Mouse (Mus musculus) embryo, embryonic 10.5 days (tissue): ENCODE measurements around the gene Ubr3.
"Not testable (repeated sequence)": the region's sequence is repeated elsewhere in the genome, so short reads cannot be mapped to it uniquely, and the experiment has no call there.

Source experiments
- DNase-seq: peaks from one replicate; pipeline ENCODE4 v3.0.0-alpha.2; 2015; ENCODE audit warnings: low spot score

Ubr3 gene

DNA sequence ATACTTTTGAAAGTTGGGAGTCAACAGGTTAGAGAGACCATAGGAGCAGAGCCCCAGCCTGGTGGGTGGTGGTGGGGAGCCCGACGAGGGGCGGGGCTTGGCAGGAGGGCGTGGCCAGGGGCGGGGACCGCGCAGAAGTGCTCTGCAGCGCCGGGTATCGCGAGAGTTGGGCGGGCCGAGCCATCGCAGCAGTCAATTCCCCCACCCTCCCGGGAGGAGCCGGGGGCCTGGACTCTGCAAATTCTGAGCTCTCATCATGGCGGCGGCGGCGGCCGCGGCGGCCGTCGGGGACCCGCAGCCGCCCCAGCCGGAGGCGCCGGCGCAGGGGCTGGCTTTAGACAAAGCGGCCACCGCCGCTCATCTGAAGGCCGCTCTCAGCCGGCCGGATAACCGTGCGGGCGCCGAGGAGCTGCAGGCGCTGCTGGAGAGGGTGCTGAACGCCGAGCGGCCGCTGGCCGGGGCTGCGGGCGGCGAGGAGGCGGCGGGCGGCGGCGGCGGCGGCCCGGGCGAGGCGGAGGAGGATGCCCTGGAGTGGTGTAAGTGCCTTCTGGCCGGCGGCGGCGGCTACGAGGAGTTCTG lies at the start of gene Ubr3:
Gene Ubr3 (plus strand): TSS at position 208 of the 579 bp plus-strand sequence.
- DNase-seq = peak; percentile 95

DNA sequence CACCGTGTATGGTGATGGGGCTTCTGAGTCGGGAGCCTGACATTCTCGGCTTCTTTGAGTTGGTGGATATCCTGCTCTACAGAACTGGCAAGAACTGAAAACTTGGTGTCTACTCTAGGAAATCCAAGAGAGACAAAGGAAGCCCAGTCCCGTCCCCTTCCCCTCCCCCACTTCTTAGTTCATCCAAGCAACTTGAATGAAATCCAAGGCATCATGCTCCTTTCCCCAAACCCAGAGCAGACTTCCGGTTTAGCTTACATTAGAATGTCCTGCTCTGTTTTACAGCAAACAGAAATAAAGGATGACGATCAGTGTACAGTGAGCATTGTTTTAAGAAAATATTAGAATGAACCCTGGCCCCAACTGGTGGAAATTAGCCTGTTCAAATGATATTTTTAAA lies 47.8 kb upstream of the Ubr3 start:
- DNase-seq = peak; percentile 20

DNA sequence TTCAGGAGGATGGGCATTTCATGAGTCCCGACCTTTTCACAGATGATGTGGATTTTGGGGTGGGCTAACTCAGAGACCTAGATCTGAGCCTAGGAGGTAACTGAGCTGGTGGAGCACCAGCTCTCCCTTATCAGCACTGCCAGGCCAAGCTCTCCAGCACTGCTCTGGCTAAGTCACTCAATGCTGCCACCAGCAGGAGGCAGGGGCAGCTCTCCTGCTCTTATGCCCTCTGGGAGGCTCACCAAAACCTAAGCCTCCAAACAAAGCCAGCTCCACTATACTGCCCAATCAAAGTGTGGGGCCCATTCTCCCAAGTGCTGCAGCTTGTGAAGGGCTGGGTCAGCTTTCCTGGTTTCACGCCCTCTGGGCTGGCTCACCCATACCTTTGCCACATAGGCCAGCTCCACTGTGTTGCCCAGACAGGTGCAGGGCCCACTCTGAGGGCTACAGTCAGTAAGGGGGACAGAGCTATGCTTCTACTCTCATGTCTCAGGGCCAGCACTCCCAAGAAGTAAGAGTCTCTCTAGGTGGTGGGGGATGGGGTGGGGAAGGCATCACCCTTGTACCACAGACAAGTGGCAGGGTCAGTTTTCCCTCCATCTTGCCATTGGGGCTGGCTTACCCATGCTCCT lies 45.5 kb upstream of the Ubr3 start:
- no peak for DNase-seq

DNA sequence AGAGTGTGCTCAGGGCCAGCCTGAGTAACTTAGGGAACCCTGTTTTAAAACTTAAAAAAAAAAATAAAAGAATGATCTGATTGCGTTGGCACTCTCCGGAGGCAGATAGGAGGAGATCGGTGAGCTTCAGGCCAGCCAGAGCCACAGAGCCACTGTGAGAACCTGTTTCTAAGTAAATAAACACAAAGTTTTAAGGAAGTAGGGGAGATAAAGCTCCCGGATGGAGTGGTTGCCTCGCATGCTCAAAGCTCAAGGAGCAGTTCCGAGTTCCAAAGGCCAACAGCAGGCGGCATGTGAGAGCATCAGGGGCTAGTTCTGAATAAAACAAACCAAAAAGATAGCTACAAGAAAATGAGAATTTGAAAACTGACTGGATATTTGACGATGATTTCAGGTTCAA lies 40.7 kb upstream of the Ubr3 start:
- DNase-seq = no peak

DNA sequence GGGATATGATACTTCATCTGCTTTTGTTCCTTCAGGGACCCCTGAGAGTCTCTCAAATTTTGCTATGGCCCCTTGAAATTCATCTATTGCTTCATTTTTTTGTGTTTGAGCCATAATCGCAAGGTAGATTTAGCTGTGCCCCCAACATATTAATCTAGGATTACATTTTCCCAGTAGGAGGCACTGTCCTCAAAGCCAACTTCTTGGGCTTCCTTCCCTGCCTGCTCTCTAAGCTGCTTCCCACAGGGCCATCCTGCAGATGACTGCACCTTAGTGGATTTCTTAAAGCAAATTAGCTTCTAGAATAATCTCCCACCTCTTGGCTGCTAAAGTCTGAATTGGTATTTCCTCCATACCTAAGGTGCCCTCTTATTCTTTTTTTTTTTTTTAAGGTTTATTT lies 39.2 kb upstream of the Ubr3 start:
- DNase-seq = peak; percentile 31

DNA sequence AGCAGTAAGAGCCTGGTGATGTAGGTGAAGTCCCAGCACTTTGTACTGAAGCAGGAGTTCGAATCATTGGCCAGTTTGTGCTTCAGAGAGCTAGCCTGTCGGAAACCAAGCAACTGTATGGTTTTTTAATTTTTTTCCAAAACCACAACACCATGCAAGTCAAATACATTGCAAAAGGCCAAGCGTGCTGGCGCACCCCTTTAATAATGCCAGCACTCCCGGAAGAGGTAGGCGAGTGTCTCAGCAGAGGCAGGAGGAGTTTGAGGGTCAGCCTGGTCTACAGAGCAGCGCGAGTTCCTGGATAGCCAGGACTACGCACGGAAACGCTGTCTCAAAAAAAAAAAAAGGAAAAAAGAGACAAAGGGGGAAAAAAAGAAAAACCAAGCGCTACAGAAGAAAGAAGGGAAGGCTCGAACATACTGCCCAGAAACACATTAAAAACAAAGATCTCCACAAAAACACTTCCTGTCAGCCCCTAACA lies 36.0 kb upstream of the Ubr3 start:
- peak; percentile 33 for DNase-seq

DNA sequence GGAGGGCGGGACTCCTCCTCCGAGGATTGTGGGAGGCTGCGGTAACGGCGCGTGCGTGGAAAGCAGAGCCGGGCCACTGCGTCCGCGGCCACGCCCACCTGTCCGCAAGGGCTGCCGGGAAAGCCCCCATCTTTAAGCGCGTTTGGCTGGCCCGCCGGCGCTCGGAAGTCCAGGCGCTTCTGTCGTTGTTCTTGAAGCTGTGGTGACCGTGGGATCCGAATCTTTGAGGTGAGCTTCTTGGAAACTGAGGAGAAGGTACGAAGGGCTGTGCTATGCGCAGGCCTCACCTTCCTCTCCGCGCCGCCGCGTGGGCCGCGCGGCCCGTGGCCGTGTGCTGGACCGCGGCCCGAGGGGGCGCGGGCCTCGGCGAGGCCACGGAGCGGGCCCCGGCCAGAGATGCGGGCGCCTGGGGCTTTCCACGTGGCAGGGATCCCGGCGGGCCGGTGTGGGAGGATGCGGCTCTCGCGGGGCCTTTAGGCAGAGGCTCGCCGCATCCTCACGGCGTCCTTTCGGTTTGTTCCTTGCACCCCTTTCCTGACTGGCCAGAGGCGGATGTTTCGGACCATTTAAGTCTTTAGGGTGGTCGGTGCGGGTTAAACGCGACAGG lies 35.5 kb upstream of the Ubr3 start, which contains the start of gene Ssb:
Gene Ssb (plus strand): TSS at position 78 of the 607 bp plus-strand sequence.
- DNase-seq = peak; percentile 93

DNA sequence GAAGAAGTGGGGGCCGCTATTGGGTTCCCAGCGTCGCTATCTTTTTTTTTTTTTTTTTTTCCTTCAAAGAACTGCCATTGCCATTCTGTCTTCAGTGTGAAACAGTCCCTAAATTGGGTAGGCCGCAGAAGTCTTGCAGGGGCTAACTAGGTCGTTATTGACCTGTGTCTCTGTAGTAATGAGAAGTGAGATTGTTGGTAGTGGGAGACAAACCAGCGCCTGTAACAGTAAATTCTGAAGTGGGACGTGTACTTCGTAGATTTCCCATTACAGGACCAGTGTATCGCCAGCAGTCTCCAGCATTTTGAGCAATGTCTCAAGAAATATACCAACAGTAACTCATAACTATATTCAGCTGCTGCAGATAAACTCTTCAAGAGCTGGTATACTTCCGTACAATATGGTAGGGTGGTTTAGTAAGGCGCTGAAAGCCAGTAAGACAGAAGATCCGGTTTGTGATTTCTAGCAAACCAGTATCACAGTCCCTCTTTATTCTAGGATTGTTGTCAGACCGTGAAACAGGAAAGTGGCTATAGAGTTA lies 34.9 kb upstream of the Ubr3 start:
- peak; percentile 45 for DNase-seq

DNA sequence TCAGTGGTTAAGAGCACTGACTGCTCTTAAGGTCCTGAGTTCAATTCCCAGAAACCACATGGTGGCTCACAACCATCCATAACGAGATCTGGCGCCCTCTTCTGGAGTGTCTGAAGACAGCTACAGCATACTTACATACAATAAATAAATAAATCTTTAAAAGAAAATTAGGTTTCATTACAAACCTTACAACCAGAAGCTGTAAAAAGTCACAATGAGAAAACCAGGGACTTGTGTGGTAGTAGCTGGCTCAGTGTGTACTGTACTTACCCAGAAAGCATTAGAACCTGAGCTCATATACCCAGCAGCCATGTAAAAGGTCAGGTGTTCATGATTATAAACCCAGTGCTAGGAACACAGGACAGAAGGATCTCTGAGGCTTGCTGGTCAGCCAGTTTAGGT lies 13.1 kb upstream of the Ubr3 start:
- no peak for DNase-seq

DNA sequence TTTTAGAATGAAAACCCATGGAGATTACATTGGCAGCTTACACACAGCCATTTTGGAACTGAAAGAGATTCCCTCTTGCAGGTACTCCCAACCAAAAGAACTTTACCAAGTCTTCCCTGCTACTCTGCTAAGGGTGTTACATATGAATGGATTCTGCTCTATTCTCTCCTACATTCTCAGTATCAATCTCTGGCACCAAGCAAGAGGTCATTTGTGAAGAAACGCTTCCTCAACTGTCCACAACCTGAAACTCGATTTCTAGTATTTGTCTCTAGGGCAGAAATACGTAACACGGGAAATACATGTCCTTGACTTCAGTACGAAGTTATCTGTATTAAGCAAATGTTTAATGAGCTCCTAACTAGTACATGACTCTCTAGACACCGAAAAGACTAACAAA lies 12.5 kb upstream of the Ubr3 start:
- DNase-seq = no peak

DNA sequence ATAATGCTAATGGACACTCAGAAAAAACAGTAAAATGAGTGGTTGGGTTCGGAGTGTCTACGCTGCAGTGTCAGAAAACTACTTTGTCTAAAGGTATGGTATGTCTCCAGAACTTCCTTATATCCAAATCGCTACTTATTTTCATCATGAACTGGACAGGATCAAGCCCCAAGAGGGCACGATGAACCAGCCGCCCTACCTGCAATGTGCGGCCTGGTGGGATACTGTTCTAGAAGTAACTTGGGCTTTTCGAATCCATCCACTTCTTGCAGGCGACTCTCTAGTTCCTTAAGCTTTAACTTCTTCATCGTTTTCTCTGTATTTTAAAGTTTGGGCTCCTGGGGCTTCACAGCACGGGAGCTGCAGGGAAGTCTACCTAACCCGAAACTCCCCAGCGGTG lies 12.0 kb upstream of the Ubr3 start:
- no peak for DNase-seq

DNA sequence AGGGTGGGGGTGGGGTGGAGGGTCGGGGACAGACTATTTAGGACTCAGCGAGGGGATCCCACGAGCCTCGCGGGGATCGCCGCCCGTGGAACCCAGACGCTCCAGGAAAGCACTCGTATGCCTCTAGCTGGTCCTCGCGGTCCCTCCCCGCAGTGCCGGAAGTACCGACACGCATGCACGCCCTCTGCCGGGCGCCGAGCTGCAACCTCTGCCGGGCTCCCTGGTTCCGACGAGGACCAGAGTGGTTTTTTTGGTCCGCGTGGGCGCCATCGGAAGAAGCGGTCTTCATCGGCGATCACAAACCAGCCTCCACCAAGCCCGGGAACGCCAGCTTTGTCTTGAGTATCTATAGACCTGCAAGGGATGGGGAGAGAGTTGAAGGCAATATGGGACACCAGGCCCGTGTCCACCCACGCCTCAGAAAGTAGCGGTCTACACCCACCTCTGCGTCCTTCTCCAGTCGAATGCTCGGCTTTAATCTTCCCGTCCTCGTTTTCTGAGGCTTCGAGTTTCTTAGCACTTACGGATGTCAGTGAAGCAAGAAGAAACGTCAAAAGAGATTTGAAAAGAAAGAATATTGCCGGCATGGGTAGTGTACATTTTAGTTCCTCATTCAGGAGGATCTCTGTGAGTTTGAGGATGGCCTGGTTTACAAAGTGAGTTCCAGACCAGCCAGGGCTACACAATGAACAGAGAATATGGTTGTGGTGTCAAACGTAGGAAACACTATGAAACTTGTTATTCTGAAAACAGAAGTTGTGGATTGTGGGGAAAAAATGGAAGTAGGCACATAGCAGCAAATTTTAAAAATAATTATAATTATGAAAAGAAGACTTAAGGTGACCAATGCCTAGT lies 11.4 kb upstream of the Ubr3 start, which contains the start of gene Mettl5:
Gene Mettl5 (minus strand): TSS at position 165 of the 855 bp plus-strand sequence.
- DNase-seq = peak; percentile 88

DNA sequence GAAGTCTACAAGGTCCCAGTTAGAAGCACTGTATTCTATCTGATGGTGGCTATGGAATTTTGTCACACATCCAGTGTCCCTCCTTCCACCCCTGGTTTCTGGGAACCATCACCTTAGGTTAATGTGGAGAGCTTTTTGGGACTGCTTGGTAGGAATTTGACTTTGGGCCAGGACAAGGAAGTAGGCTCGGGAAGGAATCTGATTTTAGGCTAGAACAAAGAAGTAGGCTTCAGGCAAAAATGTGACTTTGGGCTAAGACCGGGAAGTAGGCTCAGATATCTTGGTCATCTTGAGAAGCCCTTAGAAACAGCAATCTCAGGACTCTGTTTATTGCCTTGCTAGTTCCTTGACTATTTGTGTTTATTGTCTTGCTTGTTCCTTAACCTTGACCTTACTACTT lies 8.1 kb upstream of the Ubr3 start:
- DNase-seq = no peak

DNA sequence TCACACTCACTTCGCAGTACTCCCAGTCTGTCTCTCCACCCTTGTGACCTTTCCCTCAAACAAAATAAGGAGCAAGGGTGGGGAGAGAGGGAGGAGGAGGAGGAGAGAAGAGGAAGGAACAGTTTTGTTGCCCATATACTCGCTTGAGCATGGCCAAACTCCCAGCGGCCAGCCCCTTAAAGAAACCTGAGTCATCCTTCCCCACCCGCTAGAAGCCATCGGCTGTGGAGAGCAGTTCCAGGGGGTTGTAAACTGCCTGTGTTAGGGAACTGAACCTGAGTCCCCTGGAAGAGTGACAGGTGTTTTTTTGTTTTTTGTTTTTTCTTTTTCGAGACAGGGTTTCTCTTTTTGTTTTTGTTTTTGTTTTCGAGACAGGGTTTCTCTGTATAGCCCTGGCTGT lies 6.2 kb upstream of the Ubr3 start:
- DNase-seq = no peak

DNA sequence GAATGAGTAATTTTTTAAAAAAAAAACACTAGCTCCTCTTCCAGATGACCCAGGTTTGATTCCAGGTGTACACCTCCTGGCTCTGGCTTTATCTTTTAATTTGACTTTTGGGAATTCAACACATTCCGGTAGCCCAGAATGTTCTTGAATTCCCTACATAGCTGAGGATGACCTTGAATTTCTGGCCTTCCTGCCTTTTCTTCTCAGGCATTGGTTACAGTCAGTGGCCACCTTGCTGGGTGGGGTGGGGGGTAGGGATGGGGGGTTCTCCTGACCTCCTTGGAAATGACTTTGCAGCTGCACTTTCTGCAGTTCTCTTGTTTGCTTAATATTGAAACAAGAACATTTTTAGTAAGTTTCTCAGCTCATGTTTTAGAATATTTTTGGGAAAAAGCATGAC lies 3.9 kb upstream of the Ubr3 start:
- DNase-seq = no peak

DNA sequence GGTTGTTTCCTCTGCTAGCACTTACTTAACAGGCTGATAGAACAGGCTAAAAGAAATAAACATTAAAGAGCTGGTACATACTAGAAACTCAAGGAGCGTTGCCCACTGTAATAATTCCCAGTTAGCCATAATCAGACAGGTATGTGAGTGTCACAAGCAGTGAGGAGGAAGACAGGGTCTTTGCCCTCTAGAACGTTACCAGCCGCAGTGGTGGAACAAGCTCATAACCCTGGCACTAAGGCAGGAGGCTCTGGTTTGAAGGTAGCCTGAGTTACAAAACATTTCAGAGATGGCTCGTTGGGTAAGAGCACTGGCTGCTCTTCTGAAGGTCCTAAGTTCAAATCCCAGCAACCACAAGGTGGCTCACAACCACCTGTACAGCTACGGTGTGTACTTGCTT lies 3.2 kb upstream of the Ubr3 start:
- no peak for DNase-seq

DNA sequence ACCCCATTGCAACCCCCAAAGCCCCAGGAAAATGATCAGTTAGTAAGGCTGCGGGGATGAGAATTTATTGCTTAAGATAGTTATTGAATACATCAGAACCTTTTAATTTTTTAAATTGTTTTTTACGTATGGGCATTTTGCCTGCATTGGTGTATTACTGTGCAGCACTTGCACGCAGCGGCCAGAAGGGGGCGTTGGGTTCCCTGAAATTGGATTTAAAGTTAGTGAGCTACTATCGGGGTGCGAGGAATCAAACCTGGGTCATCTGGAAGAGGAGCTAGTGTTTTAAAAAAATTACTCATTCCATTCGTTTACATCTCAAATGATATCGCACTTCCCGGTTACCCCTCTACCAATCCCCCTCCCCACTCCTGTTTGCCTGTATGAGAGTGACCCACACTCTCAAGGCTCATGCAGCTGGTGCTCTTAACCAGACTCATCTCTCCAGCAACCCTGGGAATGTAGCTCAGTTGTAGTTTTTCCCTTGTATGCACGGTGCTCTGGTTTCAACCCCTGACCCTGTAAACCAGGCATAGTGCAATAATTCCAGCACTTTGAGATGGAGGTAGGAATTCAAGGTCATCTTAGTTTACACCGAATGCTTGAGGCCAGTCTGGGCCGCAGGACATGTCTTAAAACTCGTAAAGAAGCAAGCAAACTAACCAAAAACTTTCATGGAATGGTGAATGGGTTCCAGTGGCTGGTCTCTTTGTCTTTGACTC lies 1.4 kb upstream of the Ubr3 start:
- no peak for DNase-seq

DNA sequence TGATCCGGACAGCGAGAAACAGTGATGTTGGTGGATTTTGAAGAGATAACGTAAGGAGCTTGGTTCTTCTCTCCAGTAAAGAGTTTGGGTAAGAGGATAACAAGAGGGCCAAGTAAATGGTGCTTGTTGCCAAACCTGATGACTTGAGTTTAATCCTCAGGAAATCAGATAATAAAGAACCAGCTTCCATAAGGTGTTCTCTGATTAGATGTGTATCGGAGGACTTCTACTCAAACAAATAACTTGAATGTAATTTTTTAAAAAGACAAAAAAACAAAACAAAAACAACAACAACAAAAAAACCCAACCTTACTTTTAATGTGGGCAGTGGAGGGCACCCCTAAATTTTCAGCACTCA lies 843 bp upstream of the Ubr3 start:
- DNase-seq = no peak

DNA sequence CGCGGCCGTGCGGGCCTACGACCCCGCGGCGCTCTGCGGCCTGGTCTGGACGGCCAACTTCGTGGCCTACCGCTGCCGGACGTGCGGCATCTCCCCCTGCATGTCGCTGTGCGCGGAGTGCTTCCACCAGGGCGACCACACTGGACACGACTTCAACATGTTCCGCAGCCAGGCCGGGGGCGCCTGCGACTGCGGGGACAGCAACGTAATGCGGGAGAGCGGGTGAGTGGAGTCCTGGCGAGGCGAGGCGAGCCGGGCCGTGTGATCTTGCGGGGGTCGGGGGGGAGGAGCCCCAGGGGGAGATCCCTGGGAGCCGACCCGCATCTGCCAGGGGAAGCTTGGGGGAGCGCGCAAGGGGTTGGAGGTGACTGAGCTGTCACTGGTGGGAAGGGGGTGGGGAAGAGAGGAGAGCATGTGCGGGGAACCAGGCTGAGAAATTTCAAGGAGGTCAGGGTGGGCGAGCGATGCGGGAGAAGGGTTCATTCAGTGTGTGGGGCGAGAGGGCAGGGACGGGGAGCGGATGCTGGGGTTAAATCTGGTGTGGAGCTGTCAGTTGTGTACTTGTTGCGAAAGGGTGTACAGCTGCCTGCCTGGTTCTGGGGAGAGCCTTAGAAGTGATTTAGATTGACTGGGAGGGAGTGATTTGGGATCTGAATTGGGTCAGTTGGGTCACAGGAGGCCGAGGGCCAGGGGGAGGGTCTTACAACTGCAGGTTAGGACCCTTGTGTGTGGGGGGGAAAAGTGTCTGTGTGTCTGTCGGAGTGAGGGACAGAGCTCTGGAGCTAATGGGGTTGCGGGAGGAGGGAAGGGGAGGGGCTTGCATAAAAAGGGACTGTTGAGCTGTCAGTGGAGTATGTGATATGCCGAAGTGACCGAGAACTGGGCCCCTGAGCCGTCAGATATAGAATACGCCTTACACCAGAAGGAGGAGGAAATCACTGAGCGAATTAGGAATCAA lies 851 bp downstream of the Ubr3 start:
- peak; percentile 68 for DNase-seq

DNA sequence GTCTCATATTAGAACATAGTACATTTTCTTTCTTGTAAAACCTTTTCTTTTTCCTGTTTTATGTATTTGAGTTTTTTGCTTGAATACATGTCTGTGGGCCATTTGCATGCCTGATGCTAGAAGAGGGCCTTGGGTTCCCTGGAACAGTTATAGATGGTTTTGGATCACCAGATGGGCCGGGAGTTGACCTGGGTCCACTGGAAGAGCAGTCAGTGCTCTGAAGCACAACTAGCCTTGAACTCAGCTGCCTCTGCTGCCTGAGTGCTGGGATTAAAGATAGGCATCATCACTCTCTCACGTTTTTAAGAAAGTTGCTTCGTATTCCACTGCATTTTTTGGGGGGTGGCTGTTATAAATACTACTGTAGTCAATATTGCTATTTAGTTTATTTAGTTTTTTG lies 6.5 kb downstream of the Ubr3 start:
- no peak for DNase-seq

DNA sequence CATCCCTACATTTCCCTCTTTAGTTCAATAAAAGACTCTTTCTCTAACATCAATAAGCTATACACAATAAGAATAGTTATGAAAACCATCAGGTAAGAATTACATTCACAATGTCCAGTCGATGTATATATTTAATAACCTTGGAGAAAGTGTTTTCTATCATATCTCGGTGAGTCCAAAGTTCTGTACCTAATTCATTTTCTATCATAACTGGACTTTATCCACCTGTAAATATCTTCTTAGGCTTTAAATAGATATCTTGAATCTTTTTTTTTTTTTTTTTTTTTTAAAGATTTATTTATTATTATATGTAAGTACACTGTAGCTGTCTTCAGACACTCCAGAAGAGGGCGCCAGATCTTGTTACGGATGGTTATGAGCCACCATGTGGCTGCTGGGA lies 10.3 kb downstream of the Ubr3 start:
- not testable (repeated sequence) for DNase-seq
